Mouse (Mus musculus) sigmoid colon, adult 10 weeks (tissue): ENCODE measurements around the gene Ankrd52. TPM values are rescaled to one million over a fixed set of nuclear protein-coding genes. Genes with fewer than 3 reads are reported as not detected.

ENCODE experiments used
- polyA plus RNA-seq: library from polyadenylated mRNA; stranded (reverse); fragments of 350-450 nt; fragmentation: Illumina TruSeq; extraction: RNeasy Lipid Tissue Mini Kit (QIAGEN cat#74804); gene quantifications from one replicate; pipeline ENCODE4 v1.2.3, GENCODE M21; 2014; ENCODE audit warnings: low read depth, low replicate concordance

Ankrd52 gene
- polyA plus RNA-seq = 13.2 TPM

GRCm38 (mm10) chr10:128376455-128377211, at the start of gene Ankrd52:
TSS of gene Ankrd52 (plus strand) at chr10:128377115.

GRCm38 (mm10) chr10:128337306-128338181, 39.4 kb upstream of the Ankrd52 start, which contains the start of gene Cs:
TSS of gene Cs (plus strand) at chr10:128337734.

GRCm38 (mm10) chr10:128368402-128369217, 8.3 kb upstream of the Ankrd52 start, which contains the start of gene Coq10a:
TSS of gene Coq10a (minus strand) at chr10:128368997.

GRCm38 (mm10) chr10:128401056-128401455, 24.1 kb downstream of the Ankrd52 start, which contains the start of gene Slc39a5:
TSS of gene Slc39a5 (minus strand) at chr10:128401229.

GRCm38 (mm10) chr10:128411211-128412054, 34.5 kb downstream of the Ankrd52 start, which contains the start of the genes Nabp2 and Rnf41:
TSS of gene Nabp2 (minus strand) at chr10:128411492.
TSS of gene Rnf41 (plus strand) at chr10:128411657.

Other genes starting within 250 kb of the Ankrd52 start
- gene Rbms2, start 196.8 kb upstream of the Ankrd52 start, polyA plus RNA-seq = 12.4 TPM
- gene Gls2, start 182.7 kb upstream of the Ankrd52 start, polyA plus RNA-seq = not detected
- gene Spryd4, start 165.3 kb upstream of the Ankrd52 start, polyA plus RNA-seq = 10.5 TPM
- gene Mip, start 151.3 kb upstream of the Ankrd52 start, polyA plus RNA-seq = not detected
- gene Timeless, start 145.1 kb upstream of the Ankrd52 start, polyA plus RNA-seq = 2.0 TPM
- not detected for gene Apon, start 123.0 kb upstream of the Ankrd52 start, polyA plus RNA-seq
- gene Apof, start 108.4 kb upstream of the Ankrd52 start, polyA plus RNA-seq = not detected
- gene Stat2, start 106.6 kb upstream of the Ankrd52 start, polyA plus RNA-seq = 13.9 TPM
- 0.76 TPM for gene Il23a, start 78.4 kb upstream of the Ankrd52 start, polyA plus RNA-seq
- 14.1 TPM for gene Pan2, start 73.8 kb upstream of the Ankrd52 start, polyA plus RNA-seq
- gene Cnpy2, start 54.7 kb upstream of the Ankrd52 start, polyA plus RNA-seq = 43.5 TPM
- 251 TPM for gene Cs, start 39.4 kb upstream of the Ankrd52 start, polyA plus RNA-seq
- 14.8 TPM for gene Coq10a, start 8.1 kb upstream of the Ankrd52 start, polyA plus RNA-seq
- 1.5 TPM for gene Slc39a5, start 24.1 kb downstream of the Ankrd52 start, polyA plus RNA-seq
- 19.9 TPM for gene Nabp2, start 34.4 kb downstream of the Ankrd52 start, polyA plus RNA-seq
- gene Rnf41, start 34.5 kb downstream of the Ankrd52 start, polyA plus RNA-seq = 8.2 TPM
- 52.5 TPM for gene Smarcc2, start 82.1 kb downstream of the Ankrd52 start, polyA plus RNA-seq
- gene Myl6, start 117.0 kb downstream of the Ankrd52 start, polyA plus RNA-seq = 157 TPM
- not detected for gene Myl6b, start 121.6 kb downstream of the Ankrd52 start, polyA plus RNA-seq
- 6.7 TPM for gene Esyt1, start 148.8 kb downstream of the Ankrd52 start, polyA plus RNA-seq
- 1.0 TPM for gene Zc3h10, start 170.7 kb downstream of the Ankrd52 start, polyA plus RNA-seq
- gene Rpl41, start 172.2 kb downstream of the Ankrd52 start, polyA plus RNA-seq = 31.9 TPM
- 83.2 TPM for gene Pa2g4, start 188.9 kb downstream of the Ankrd52 start, polyA plus RNA-seq
- 177 TPM for gene Erbb3, start 212.5 kb downstream of the Ankrd52 start, polyA plus RNA-seq
- gene Rps26, start 249.6 kb downstream of the Ankrd52 start, polyA plus RNA-seq = 10.0 TPM